Mouse (Mus musculus) Patski (cell line): ENCODE results near the gene Rtkn2. TPM values are rescaled to one million over a fixed set of nuclear protein-coding genes. Genes with fewer than 3 reads are reported as not detected.

Experiments
- ATAC-seq: fragments of 100-300 bp; one replicate; pipeline ENCODE4 v1.8.0; 2021
- CTCF ChIA-PET: fragments of 350-600 bp; sonication (Branson Sonifier 250); formaldehyde crosslinking; loops from one replicate; lab custom pipeline; 2022; ENCODE audit warnings: inconsistent platforms; lab: Charles Lee
- POLR2A ChIA-PET: fragments of 350-600 bp; sonication (Branson Sonifier 250); formaldehyde crosslinking; loops from one replicate; lab custom pipeline; 2022; ENCODE audit warnings: antibody characterized with exemption, inconsistent platforms; lab: Charles Lee
- DNase-seq: peaks from one replicate; pipeline ENCODE4 v3.0.0-alpha.2; 2011; ENCODE audit warnings: low read depth, low spot score
- H3K27me3 ChIP-seq: fragments of 371-371 bp; one replicate; pipeline ENCODE4 v1.5.1; 2021
- CTCF ChIP-seq: fragments of 100-300 bp; IDR thresholded peaks from one replicate; pipeline ENCODE4 v1.5.1; 2021
- in situ Hi-C: fragments of 300-500 bp; cut with MboI; formaldehyde crosslinking; loops from 3 replicates; pipeline ENCODE4 v1.11.1; 2018; ENCODE audit warnings: low pct_unique_long_range_greater_than_20kb, mixed read lengths
- polyA plus RNA-seq: library from polyadenylated mRNA; unstranded; gene quantifications from one replicate; pipeline ENCODE4 v1.2.3, GENCODE M21; 2021

The Rtkn2 gene
- polyA plus RNA-seq, 1 experiment from 2014 or later: 3.2 TPM

GRCm38 (mm10) chr10:67959982-67960381 lies 19.4 kb upstream of the Rtkn2 start:
- in situ Hi-C loops: no loop called here
- POLR2A ChIA-PET: no interaction called here

GRCm38 (mm10) chr10:67962496-67962895 lies 16.9 kb upstream of the Rtkn2 start:
- CTCF ChIA-PET: no interaction called here
- DNase-seq: no peak
- in situ Hi-C loops: no loop called here
- peaks cover 29% of the 10 kb centered on the region for H3K27me3 ChIP-seq
- no peak for TF ChIP-seq CTCF
- POLR2A ChIA-PET: no interaction called here
- ATAC-seq: no peak

More at GRCm38 (mm10) chr10:67959982-67960381, 19.4 kb upstream of the Rtkn2 start:
- no peak for ATAC-seq
- no peak for DNase-seq
- peaks cover 31% of the 10 kb centered on the region for H3K27me3 ChIP-seq
- CTCF ChIA-PET: interaction anchor here (1.3 kb wide), 1 partner anchor 13 kb away, joined by 3 read pairs; no protein-coding TSS in a partner anchor
- no peak for TF ChIP-seq CTCF

DNA sequence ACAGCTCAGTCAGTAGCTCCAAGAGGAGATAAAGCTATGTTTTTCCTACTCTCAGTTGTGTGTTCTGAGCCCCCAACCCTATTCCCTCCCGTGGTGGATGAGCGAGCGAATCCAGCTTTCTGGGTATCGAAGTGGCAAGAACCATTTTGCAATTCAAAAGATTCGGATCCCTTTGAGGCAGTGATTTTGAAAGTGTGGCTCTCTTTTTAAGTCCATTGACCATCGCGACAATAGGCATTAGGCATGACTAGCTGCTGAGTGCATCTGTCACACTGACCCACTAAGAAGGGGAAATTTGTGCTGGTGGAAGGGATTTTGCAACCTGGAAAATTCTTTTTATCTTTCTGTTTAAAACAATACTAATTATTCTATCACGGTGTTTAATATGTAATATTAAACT lies 15.3 kb upstream of the Rtkn2 start:
- DNase-seq: no peak
- CTCF ChIA-PET: interaction anchor here (0.9 to 2.9 kb wide), 4 partner anchors 11 to 78 kb away, joined by 3 to 10 read pairs (median 4); no protein-coding TSS in a partner anchor
- no peak for TF ChIP-seq CTCF
- in situ Hi-C loops: no loop called here
- POLR2A ChIA-PET: interaction anchor here (0.6 kb wide), 1 partner anchor 23 kb away, joined by 3 read pairs; no protein-coding TSS in a partner anchor
- peaks cover 29% of the 10 kb centered on the region for H3K27me3 ChIP-seq
- no peak for ATAC-seq

GRCm38 (mm10) chr10:67965251-67965986 lies 14.0 kb upstream of the Rtkn2 start:
- ChIA-PET POLR2A (no interaction called here), CTCF (interaction anchor here (1.0 to 2.9 kb wide), 3 partner anchors 11 to 71 kb away, joined by 3 to 10 read pairs (median 3); no protein-coding TSS in a partner anchor)
- in situ Hi-C loops: no loop called here
- no peak for TF ChIP-seq CTCF
- DNase-seq: no peak
- H3K27me3 ChIP-seq: peaks cover 29% of the 10 kb centered on the region
- ATAC-seq: no peak

GRCm38 (mm10) chr10:67966102-67966501 lies 13.3 kb upstream of the Rtkn2 start:
- ATAC-seq: no peak
- in situ Hi-C loops: no loop called here

DNA sequence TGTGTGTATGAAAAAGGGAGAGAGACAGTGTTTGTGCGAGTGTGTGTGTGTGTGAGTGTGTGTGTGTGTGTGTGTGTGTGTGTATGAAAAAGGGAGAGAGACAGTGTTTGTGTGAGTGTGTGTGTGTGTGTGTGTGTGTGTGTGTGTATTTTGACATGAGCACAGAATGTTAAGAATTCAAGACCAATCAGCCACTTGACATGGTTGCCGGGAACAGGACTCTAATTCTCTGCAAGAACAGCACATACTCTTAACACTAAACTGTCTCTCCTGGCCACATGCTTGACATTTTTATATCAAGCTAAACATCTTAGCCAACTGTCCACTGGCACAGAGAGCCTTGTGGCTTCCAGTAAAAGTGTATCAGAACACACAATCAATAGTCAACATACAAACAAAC lies 12.4 kb upstream of the Rtkn2 start:
- CTCF ChIA-PET: interaction anchor here (1.0 kb wide), 1 partner anchor 13 kb away, joined by 3 read pairs; no protein-coding TSS in a partner anchor
- DNase-seq: no peak
- peaks cover 17% of the 10 kb centered on the region for H3K27me3 ChIP-seq
- TF ChIP-seq CTCF: no peak
- POLR2A ChIA-PET: no interaction called here
- in situ Hi-C loops: no loop called here
- ATAC-seq: no peak

More at GRCm38 (mm10) chr10:67966102-67966501, 13.3 kb upstream of the Rtkn2 start:
- peaks cover 25% of the 10 kb centered on the region for H3K27me3 ChIP-seq
- DNase-seq: no peak
- no peak for TF ChIP-seq CTCF
- ChIA-PET POLR2A (no interaction called here), CTCF (interaction anchor here (1.0 to 2.9 kb wide), 4 partner anchors 10 to 72 kb away, joined by 3 to 10 read pairs (median 3); no protein-coding TSS in a partner anchor)

- POLR2A ChIA-PET: no interaction called here
- DNase-seq (no peak), ATAC-seq (no peak)
- CTCF ChIA-PET: interaction anchor here (1.1 kb wide), 1 partner anchor 12 kb away, joined by 3 read pairs; no protein-coding TSS in a partner anchor
- H3K27me3 ChIP-seq: no peaks in the 10 kb centered on the region
- TF ChIP-seq CTCF: no peak
- in situ Hi-C loops: no loop called here
These were observed 8.1 kb upstream of the Rtkn2 start for GRCm38 (mm10) chr10:67971166-67971796.

DNA sequence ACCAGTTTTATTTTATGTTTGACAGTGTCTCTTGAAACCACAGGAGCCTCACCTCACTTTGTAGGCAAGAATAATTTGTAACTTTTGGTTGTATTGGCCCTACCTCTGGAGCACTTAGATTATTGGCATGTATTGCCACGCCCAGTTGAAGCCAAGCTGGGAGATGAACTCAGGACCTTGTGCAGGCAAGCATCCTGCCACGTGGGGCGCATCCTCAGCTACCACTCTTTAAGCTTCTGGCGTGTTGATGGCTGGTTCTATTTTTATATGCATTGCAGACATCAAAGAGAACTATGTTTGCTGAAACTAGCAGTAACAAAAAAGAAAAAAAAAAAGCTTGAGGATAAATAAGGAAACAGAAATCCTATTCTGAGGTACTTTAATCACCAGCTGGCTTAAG lies 2.1 kb upstream of the Rtkn2 start:
- no peak for TF ChIP-seq CTCF
- no peaks in the 10 kb centered on the region for H3K27me3 ChIP-seq
- in situ Hi-C loops: loop anchor here (25.0 kb wide), 1 partner anchor 665 kb away; no protein-coding TSS in a partner anchor
- CTCF ChIA-PET: interaction anchor here (2.7 kb wide), 1 partner anchor 12 kb away, joined by 10 read pairs; no protein-coding TSS in a partner anchor
- no peak for ATAC-seq
- POLR2A ChIA-PET: no interaction called here
- no peak for DNase-seq

- DNase-seq: peak; percentile 22
- in situ Hi-C loops: loop anchor here (10.0 to 25.0 kb wide), 2 partner anchors 449 to 671 kb away; partner anchors contain the start of gene Egr2
- no peak for TF ChIP-seq CTCF
- ChIA-PET POLR2A (interaction anchor here (0.5 to 1.3 kb wide), 3 partner anchors 111 to 701 kb away, joined by 3 read pairs; no protein-coding TSS in a partner anchor), CTCF (interaction anchor here (0.9 to 3.4 kb wide), 10 partner anchors 12 to 332 kb away, joined by 3 to 15 read pairs (median 4); no protein-coding TSS in a partner anchor)
- peak; percentile 21 for ATAC-seq
- no peaks in the 10 kb centered on the region for H3K27me3 ChIP-seq
These were observed 4.4 kb downstream of the Rtkn2 start for GRCm38 (mm10) chr10:67983776-67984175.

- ChIA-PET POLR2A (interaction anchor here (0.5 to 1.3 kb wide), 3 partner anchors 111 to 701 kb away, joined by 3 read pairs; no protein-coding TSS in a partner anchor), CTCF (interaction anchor here (0.9 to 3.4 kb wide), 9 partner anchors 11 to 332 kb away, joined by 3 to 15 read pairs (median 4); no protein-coding TSS in a partner anchor)
- H3K27me3 ChIP-seq: no peaks in the 10 kb centered on the region
- ATAC-seq: peak; percentile 82
- in situ Hi-C loops: loop anchor here (10.0 to 25.0 kb wide), 2 partner anchors 450 to 672 kb away; partner anchors contain the start of gene Egr2
- DNase-seq: peak; percentile 89
- peak; percentile 87 for TF ChIP-seq CTCF
These were observed 5.0 kb downstream of the Rtkn2 start for GRCm38 (mm10) chr10:67984271-67984943.
